Mouse (Mus musculus) E14TG2a.4 (cell line): ENCODE data around the gene Kndc1.

Experiments
- CTCF ChIP-seq: conservative IDR thresholded peaks from 2 replicates; pipeline ENCODE4 v1.5.1; 2014; ENCODE audit warnings: low read length
- NANOG ChIP-seq: IDR thresholded peaks from 2 replicates; pipeline ENCODE4 v1.6.1; 2014; ENCODE audit warnings: borderline replicate concordance, low read length, mixed read lengths
- POU5F1 ChIP-seq: IDR thresholded peaks from 2 replicates; pipeline ENCODE4 v1.6.1; 2014; ENCODE audit warnings: low read length, borderline replicate concordance

DNA sequence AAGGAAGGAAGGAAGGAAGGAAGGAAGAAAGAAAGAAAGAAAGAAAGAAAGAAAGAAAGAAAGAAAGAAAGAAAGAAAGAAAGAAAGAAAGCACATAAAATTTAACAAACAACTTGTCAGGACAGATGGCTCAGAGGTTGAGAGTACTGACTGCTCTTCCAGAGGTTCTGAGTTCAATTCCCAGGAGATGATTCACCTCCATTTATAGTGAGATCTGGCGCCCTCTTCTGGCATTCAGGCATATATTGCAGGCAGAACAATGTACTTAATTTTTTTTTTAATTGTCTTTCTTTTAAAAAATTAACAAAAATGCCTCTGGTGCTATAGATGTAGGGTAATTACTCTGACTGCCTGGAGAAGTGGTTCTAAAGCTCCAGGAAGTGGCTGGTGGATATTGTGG, 21.8 kb downstream of the Kndc1 start:
- no peak for TF ChIP-seq CTCF
- TF ChIP-seq NANOG: no peak
- TF ChIP-seq POU5F1: no peak
